Mouse (Mus musculus): ENCODE results near the gene Dok5.

GRCm38 (mm10) chr2:170845511-170845910 is 113.9 kb downstream of the Dok5 start:
- TF ChIP-seq POLR2A (IDR thresholded peaks at IDR 0.05; ENCODE audit: borderline replicate concordance, extremely low read depth, insufficient read depth, insufficient read length, poor library complexity, severe bottlenecking) (no peak), CTCF (IDR thresholded peaks at IDR 0.05; ENCODE audit: borderline replicate concordance, extremely low read depth, insufficient read depth, insufficient read length) (no peak)

Data from brain, embryonic 14.5 days (tissue).